Mouse (Mus musculus) gastrocnemius, adult 2 months (tissue): Measurements from ENCODE around the gene Clcnka. TPM values are rescaled to one million over a fixed set of nuclear protein-coding genes. Genes with fewer than 3 reads are reported as not detected.

Source experiments
- DNase-seq: peaks from one replicate; pipeline ENCODE4 v3.0.0; 2022
- H3K27ac ChIP-seq: fragments of 200-600 bp; 2 replicates; pipeline ENCODE4 v1.8.1; 2022; ENCODE audit warnings: mild to moderate bottlenecking
- H3K4me3 ChIP-seq: fragments of 200-600 bp; 2 replicates; pipeline ENCODE4 v1.8.1; 2022; ENCODE audit warnings: mild to moderate bottlenecking, moderate library complexity
- CTCF ChIP-seq: fragments of 200-600 bp; IDR thresholded peaks from 2 replicates; pipeline ENCODE4 v1.8.1; 2022; ENCODE audit warnings: antibody characterized with exemption, mild to moderate bottlenecking, moderate library complexity
- intact Hi-C: fragments of 180-260 bp; cut with DNase I; formaldehyde crosslinking; loops from one replicate; pipeline ENCODE4 v1.15.1; 2025
- long read RNA-seq, 2 experiments: library from polyadenylated mRNA; stranded (forward); transcript quantifications; one replicate each; pipeline ENCODE4 v2.0.0; 2021
- total RNA-seq, 2 experiments: library from RNA; stranded (reverse); gene quantifications; 2 replicates each; pipeline ENCODE4 v1.2.3; 2021

Gene Clcnka
- not detected for total RNA-seq
- long read RNA-seq, experiment 1, result 0 reads
- long read RNA-seq, experiment 2, result 0 reads

GRCm38 (mm10) chr4:141398545-141398944 lies at the start of gene Clcnka:
Gene Clcnka, minus strand, starts transcription at chr4:141398724.
- intact Hi-C loops, result no loop called here

GRCm38 (mm10) chr4:141446211-141446610 lies 47.7 kb upstream of the Clcnka start:
- no peak for DNase-seq
- TF ChIP-seq CTCF, result no peak
- Histone ChIP-seq H3K27ac (peak overlapping the region; percentile 25; the same call in 1 of the 2 replicates), H3K4me3 (no peak overlapping the region)
- intact Hi-C loops, result no loop called here

More at GRCm38 (mm10) chr4:141398545-141398944, at the start of gene Clcnka:
- Histone ChIP-seq H3K4me3 (no peak within 1 kb of the TSS), H3K27ac (no peak within 1 kb of the TSS)
- DNase-seq, result no peak
- TF ChIP-seq CTCF, result no peak

- peak; percentile 15 for DNase-seq
- TF ChIP-seq CTCF, result no peak
- Histone ChIP-seq H3K4me3 (peak overlapping the region; percentile 95), H3K27ac (peak overlapping the region; percentile 87)
- intact Hi-C loops, result no loop called here
These were observed 46.8 kb upstream of the Clcnka start for GRCm38 (mm10) chr4:141445328-141445720.

- Histone ChIP-seq H3K4me3 (peak within 1 kb of the TSS; percentile 95), H3K27ac (peak within 1 kb of the TSS; percentile 87)
- DNase-seq, result peak; percentile 95
- intact Hi-C loops, result no loop called here
- TF ChIP-seq CTCF, result no peak
These were observed 46.2 kb upstream of the Clcnka start, which contains the start of gene Zbtb17 for GRCm38 (mm10) chr4:141444451-141445327. Gene Zbtb17, plus strand, starts transcription at chr4:141444654.

- peak overlapping the region; percentile 95 for H3K4me3 ChIP-seq
- intact Hi-C loops, result no loop called here
- DNase-seq, result peak; percentile 31
- H3K27ac ChIP-seq, result peak overlapping the region; percentile 87
- TF ChIP-seq CTCF, result no peak
These were observed 45.3 kb upstream of the Clcnka start for GRCm38 (mm10) chr4:141443641-141444429.

GRCm38 (mm10) chr4:141440877-141441276 lies 42.4 kb upstream of the Clcnka start:
- Histone ChIP-seq H3K4me3 (no peak overlapping the region), H3K27ac (no peak overlapping the region)
- TF ChIP-seq CTCF, result no peak
- no peak for DNase-seq
- intact Hi-C loops, result no loop called here

- Histone ChIP-seq H3K4me3 (no peak overlapping the region), H3K27ac (peak overlapping the region; percentile 79)
- intact Hi-C loops, result no loop called here
- TF ChIP-seq CTCF, result no peak
- no peak for DNase-seq
These were observed 40.7 kb upstream of the Clcnka start for GRCm38 (mm10) chr4:141439083-141439803.

GRCm38 (mm10) chr4:141435974-141436373 lies 37.5 kb upstream of the Clcnka start, which contains the start of gene Srarp:
Gene Srarp, minus strand, starts transcription at chr4:141436105.
- H3K4me3 ChIP-seq, result peak within 1 kb of the TSS; percentile 60
- peak within 1 kb of the TSS; percentile 74 for H3K27ac ChIP-seq
- TF ChIP-seq CTCF, result no peak
- intact Hi-C loops, result no loop called here
- no peak for DNase-seq

GRCm38 (mm10) chr4:141433191-141433590 lies 34.7 kb upstream of the Clcnka start:
- TF ChIP-seq CTCF, result no peak
- H3K27ac ChIP-seq, result no peak overlapping the region
- no peak for DNase-seq
- no peak overlapping the region for H3K4me3 ChIP-seq
- intact Hi-C loops, result loop anchor here (5.0 kb wide), 1 partner anchor 74 kb away; no protein-coding TSS in a partner anchor

GRCm38 (mm10) chr4:141432666-141433065 lies 34.1 kb upstream of the Clcnka start:
- H3K4me3 ChIP-seq, result no peak overlapping the region
- DNase-seq, result no peak
- intact Hi-C loops, result loop anchor here (5.0 kb wide), 1 partner anchor 75 kb away; no protein-coding TSS in a partner anchor
- no peak overlapping the region; the same call in 1 of the 2 replicates for H3K27ac ChIP-seq
- TF ChIP-seq CTCF, result no peak

GRCm38 (mm10) chr4:141430997-141431396 lies 32.5 kb upstream of the Clcnka start:
- DNase-seq, result peak; percentile 83
- peak overlapping the region; percentile 17; the same call in 1 of the 2 replicates for H3K27ac ChIP-seq
- intact Hi-C loops, result loop anchor here (1.0 to 5.0 kb wide), 4 partner anchors 25 to 144 kb away; no protein-coding TSS in a partner anchor
- H3K4me3 ChIP-seq, result no peak overlapping the region
- peak; percentile 97; the same call in 1 of the 2 replicates for TF ChIP-seq CTCF

- H3K27ac ChIP-seq, result no peak overlapping the region
- intact Hi-C loops, result loop anchor here (1.0 to 5.0 kb wide), 2 partner anchors 24 to 77 kb away; no protein-coding TSS in a partner anchor
- peak; percentile 80 for TF ChIP-seq CTCF
- peak; percentile 68 for DNase-seq
- no peak overlapping the region for H3K4me3 ChIP-seq
These were observed 31.3 kb upstream of the Clcnka start for GRCm38 (mm10) chr4:141429847-141430246.
